Mouse (Mus musculus) skeletal muscle tissue, adult 2 months (tissue): ENCODE results near the gene Asb13.

Source experiments
- DNase-seq: peaks from one replicate; pipeline ENCODE4 v3.0.0-alpha.2; 2012; ENCODE audit warnings: low read depth, low spot score

Asb13 gene

GRCm38 (mm10) chr13:3664241-3664640 lies 30.4 kb downstream of the Asb13 start:
- no peak for DNase-seq

GRCm38 (mm10) chr13:3665308-3665723 lies 31.5 kb downstream of the Asb13 start:
- peak; percentile 58 for DNase-seq

- DNase-seq = no peak
Measured at GRCm38 (mm10) chr13:3667288-3667873, 33.5 kb downstream of the Asb13 start.

GRCm38 (mm10) chr13:3668068-3668467 lies 34.2 kb downstream of the Asb13 start:
- DNase-seq = no peak

- no peak for DNase-seq
Measured at GRCm38 (mm10) chr13:3669611-3670010, 35.8 kb downstream of the Asb13 start.

GRCm38 (mm10) chr13:3670039-3670438 lies 36.2 kb downstream of the Asb13 start:
- peak; percentile 44 for DNase-seq

- DNase-seq = no peak
Measured at GRCm38 (mm10) chr13:3673151-3673550, 39.3 kb downstream of the Asb13 start.

- peak; percentile 22 for DNase-seq
Measured at GRCm38 (mm10) chr13:3673622-3674021, 39.8 kb downstream of the Asb13 start.

- DNase-seq = no peak
Measured at GRCm38 (mm10) chr13:3675855-3676254, 42.0 kb downstream of the Asb13 start.

- no peak for DNase-seq
Measured at GRCm38 (mm10) chr13:3679098-3679497, 45.3 kb downstream of the Asb13 start.

- DNase-seq = no peak
Measured at GRCm38 (mm10) chr13:3686306-3686705, 52.5 kb downstream of the Asb13 start.

- DNase-seq = peak; percentile 25
Measured at GRCm38 (mm10) chr13:3694599-3695343, 60.9 kb downstream of the Asb13 start.

GRCm38 (mm10) chr13:3696977-3697735 lies 63.3 kb downstream of the Asb13 start:
- DNase-seq = no peak

- DNase-seq = no peak
Measured at GRCm38 (mm10) chr13:3700752-3701151, 66.9 kb downstream of the Asb13 start.
